Comparison of ENCODE assay signal across 8 mouse cellular contexts in the genomic region with DNA sequence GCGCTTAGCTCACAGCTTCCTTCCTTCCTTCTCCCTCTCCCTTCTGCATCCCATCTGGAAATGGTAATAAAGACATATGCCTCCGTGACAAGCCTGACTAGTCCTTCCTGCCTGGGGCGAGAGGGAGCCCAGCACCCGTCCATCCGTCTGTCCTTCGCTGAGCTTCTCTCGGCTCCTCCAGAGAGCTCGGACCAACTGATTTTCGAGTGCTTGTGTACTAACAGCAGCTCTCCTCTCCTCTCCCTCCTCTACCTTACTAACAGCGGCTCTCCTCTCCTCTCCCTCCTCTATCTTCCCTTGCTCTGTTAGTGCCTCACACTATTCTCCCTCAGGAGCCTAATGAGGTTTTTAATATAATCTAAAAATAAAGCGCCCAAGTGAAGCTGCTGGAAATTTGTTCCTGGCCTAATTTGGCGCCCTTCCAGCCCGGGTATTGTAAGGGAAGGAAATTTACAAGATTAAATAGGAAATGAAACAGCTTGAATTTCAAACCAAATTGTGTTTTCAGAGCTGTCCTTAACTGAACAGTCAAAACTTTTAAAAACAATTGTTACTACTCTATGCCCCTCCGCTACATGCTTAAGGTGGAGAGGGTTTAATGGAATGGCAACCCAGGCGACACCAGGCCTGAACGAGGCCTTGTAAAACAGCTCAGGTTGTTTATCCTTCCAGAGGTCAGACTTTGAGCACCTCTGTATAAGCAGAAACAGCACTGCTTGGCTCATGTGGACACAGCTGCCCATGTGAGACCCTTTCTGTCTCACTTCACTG. TPM values are rescaled to one million over a fixed set of nuclear protein-coding genes. Genes with fewer than 3 reads are reported as not detected.
DNase-seq lines count a peak whose midpoint lies in the region; ATAC-seq and TF ChIP-seq lines count a peak whose summit lies in the region.

No protein-coding gene starts in this region.

- TF ChIP-seq POLR2A in limb, embryonic 14.5 days (IDR thresholded peaks at IDR 0.05; ENCODE audit: borderline replicate concordance, extremely low read depth, insufficient read depth, insufficient read length): no peak

- H3K4me3 ChIP-seq in heart, embryonic 12.5 days: no peak overlapping the region
- no peak overlapping the region for H3K4me3 ChIP-seq in heart, embryonic 10.5 days
- no peak overlapping the region for H3K4me3 ChIP-seq in limb, embryonic 14.5 days (replicated peaks; ENCODE audit: low read length)

- no peak overlapping the region for H3K4me2 ChIP-seq in heart, embryonic 12.5 days
- H3K4me2 ChIP-seq in limb, embryonic 14.5 days (replicated peaks; ENCODE audit: low read depth, low read length, severe bottlenecking): no peak overlapping the region

- intact Hi-C loops in heart, postnatal 14 days (cut with DNase I): no loop called here

- peak overlapping the region; percentile 61 for H3K27ac ChIP-seq in heart, embryonic 12.5 days (ENCODE audit: poor library complexity, severe bottlenecking)
- H3K27ac ChIP-seq in heart, embryonic 10.5 days: no peak overlapping the region
- peak overlapping the region; percentile 43 for H3K27ac ChIP-seq in limb, embryonic 14.5 days (replicated peaks; ENCODE audit: low read depth, low read length)

- no peak overlapping the region for H3K9ac ChIP-seq in heart, embryonic 12.5 days
- H3K9ac ChIP-seq in limb, embryonic 14.5 days (ENCODE audit: low read depth, low read length, severe bottlenecking): no peak overlapping the region

- no peaks in the 10 kb centered on the region for H3K9me3 ChIP-seq in heart, embryonic 12.5 days (replicated peaks)
- H3K9me3 ChIP-seq in heart, embryonic 10.5 days: no peaks in the 10 kb centered on the region
- no peaks in the 10 kb centered on the region for H3K9me3 ChIP-seq in limb, embryonic 14.5 days (ENCODE audit: control insufficient read depth, low read length)

- peak; percentile 43; the same call in 1 of the 2 replicates for ATAC-seq in heart, embryonic 12.5 days (ENCODE audit: insufficient number of reproducible peaks, low FRiP score)
- 0 out of 2 replicates have a peak, but pooled peaks have one; percentile 9 for ATAC-seq in common myeloid progenitor, adult 5-6 weeks (replicated peaks; ENCODE audit: low read depth, poor library complexity, severe bottlenecking)
- peak; percentile 41; the same call in 1 of the 2 replicates for ATAC-seq in limb, embryonic 14.5 days (ENCODE audit: low FRiP score, low read depth)

- no peak for DNase-seq in heart, embryonic 10.5 days (ENCODE audit: low spot score)
- DNase-seq in heart, postnatal 14 days: peak; percentile 43 to 48
- peak; percentile 32 for DNase-seq in limb, embryonic 14.5 days (ENCODE audit: low spot score)
- no peak for DNase-seq in thymus, postnatal 0 days (ENCODE audit: low spot score)
- DNase-seq in thymus, postnatal 14 days: no peak
- no peak for DNase-seq in left cerebral cortex, adult 11 months (ENCODE audit: low spot score)

- H3K27me3 ChIP-seq in heart, embryonic 12.5 days (replicated peaks): no peaks in the 10 kb centered on the region
- no peaks in the 10 kb centered on the region for H3K27me3 ChIP-seq in heart, embryonic 10.5 days (ENCODE audit: insufficient read depth, poor library complexity, severe bottlenecking)
- no peaks in the 10 kb centered on the region for H3K27me3 ChIP-seq in limb, embryonic 14.5 days (ENCODE audit: control insufficient read depth, insufficient read depth, low read length)

- 69% methylated on average over 16 of the region's 16 CpGs for WGBS in heart, embryonic 12.5 days
- 75% methylated on average over 16 of the region's 16 CpGs for WGBS in heart, embryonic 10.5 days
- 26% methylated on average over 16 of the region's 16 CpGs for WGBS in limb, embryonic 14.5 days

- peaks cover 67% of the 10 kb centered on the region for H3K36me3 ChIP-seq in heart, embryonic 12.5 days
- peaks cover 72% of the 10 kb centered on the region for H3K36me3 ChIP-seq in heart, embryonic 10.5 days
- H3K36me3 ChIP-seq in limb, embryonic 14.5 days (ENCODE audit: control insufficient read depth, insufficient read depth, low read length): peaks cover 64% of the 10 kb centered on the region

- peaks cover 33% of the 10 kb centered on the region for H3K4me1 ChIP-seq in heart, embryonic 12.5 days (replicated peaks)
- peaks cover 17% of the 10 kb centered on the region; the same call in 1 of the 2 replicates for H3K4me1 ChIP-seq in heart, embryonic 10.5 days
- H3K4me1 ChIP-seq in limb, embryonic 14.5 days (ENCODE audit: control insufficient read depth, insufficient read depth, low read length): peaks cover 17% of the 10 kb centered on the region

RNA-seq across cellular contexts. Expression of gene 1700010B08Rik, which starts 16.9 kb away (rescaled TPM):
- polyA plus RNA-seq in heart, embryonic 12.5 days (2016; fragmentation: Nextera tagmentation; extraction: Ambion mirVana): not detected in 2 replicates
- not detected in 2 replicates for polyA plus RNA-seq in heart, embryonic 10.5 days (2016; fragmentation: Nextera tagmentation; extraction: Ambion mirVana)
- not detected in 2 replicates for total RNA-seq in common myeloid progenitor, adult 5-6 weeks (2017)
- total RNA-seq in heart, postnatal 14 days (2021): not detected
- polyA plus RNA-seq in limb, embryonic 14.5 days (2012; rRNA removed): not detected in 2 replicates
- not detected in 2 replicates for polyA plus RNA-seq in limb, embryonic 14.5 days (2014; fragmentation: Nextera tagmentation; extraction: Ambion mirVana)
- not detected in 2 replicates for polyA plus RNA-seq in thymus, postnatal 0 days (2015; fragmentation: Nextera tagmentation; extraction: Ambion mirVana)

RNA-seq across cellular contexts. Expression of gene Vapb, which starts 35.0 kb away (rescaled TPM):
- polyA plus RNA-seq in heart, embryonic 12.5 days (2016; fragmentation: Nextera tagmentation; extraction: Ambion mirVana): 10.0 and 10.1 TPM in 2 replicates
- polyA plus RNA-seq in heart, embryonic 10.5 days (2016; fragmentation: Nextera tagmentation; extraction: Ambion mirVana): 11.2 and 13.6 TPM in 2 replicates
- 53.9 and 74.6 TPM in 2 replicates for total RNA-seq in common myeloid progenitor, adult 5-6 weeks (2017)
- 100 to 1,000 TPM in 1 of 2 experiments, 10 to 100 TPM in 1; 94.2 to 109 TPM for total RNA-seq in heart, postnatal 14 days (2021)
- 20.2 and 37.0 TPM in 2 replicates for polyA plus RNA-seq in limb, embryonic 14.5 days (2012; rRNA removed)
- 14.6 and 15.2 TPM in 2 replicates for polyA plus RNA-seq in limb, embryonic 14.5 days (2014; fragmentation: Nextera tagmentation; extraction: Ambion mirVana)
- 10.0 and 10.9 TPM in 2 replicates for polyA plus RNA-seq in thymus, postnatal 0 days (2015; fragmentation: Nextera tagmentation; extraction: Ambion mirVana)

RNA-seq across cellular contexts. Expression of gene Rab22a, which starts 42.7 kb away (rescaled TPM):
- polyA plus RNA-seq in heart, embryonic 12.5 days (2016; fragmentation: Nextera tagmentation; extraction: Ambion mirVana): 39.3 and 39.5 TPM in 2 replicates
- 33.0 and 33.9 TPM in 2 replicates for polyA plus RNA-seq in heart, embryonic 10.5 days (2016; fragmentation: Nextera tagmentation; extraction: Ambion mirVana)
- total RNA-seq in common myeloid progenitor, adult 5-6 weeks (2017): 8.4 and 8.8 TPM in 2 replicates
- 10 to 100 TPM; 30.1 to 30.2 TPM for total RNA-seq in heart, postnatal 14 days (2021)
- 21.7 and 23.9 TPM in 2 replicates for polyA plus RNA-seq in limb, embryonic 14.5 days (2012; rRNA removed)
- polyA plus RNA-seq in limb, embryonic 14.5 days (2014; fragmentation: Nextera tagmentation; extraction: Ambion mirVana): 45.2 and 49.4 TPM in 2 replicates
- polyA plus RNA-seq in thymus, postnatal 0 days (2015; fragmentation: Nextera tagmentation; extraction: Ambion mirVana): 32.9 and 41.8 TPM in 2 replicates

Comparison
In these comparisons a context has a peak if more than half of its experiments do, and no peak if none do; other contexts are left out.
1. DNase-seq: peak in heart, postnatal 14 days (2 of 2) and limb, embryonic 14.5 days (single experiment); none in heart, embryonic 10.5 days (single experiment), thymus, postnatal 0 days (single experiment), thymus, postnatal 14 days (single experiment) and left cerebral cortex, adult 11 months (single experiment).
2. Peak in every context shown above with its lines, with median percentiles within 50 percentile points of each other: ATAC-seq.